Mouse (Mus musculus) WW6 (cell line): ENCODE measurements around the gene Hist1h1b.
"Not testable (repeated sequence)": the region's sequence is repeated elsewhere in the genome, so short reads cannot be mapped to it uniquely, and the experiment has no call there.

Experiments
- DNase-seq: peaks from one replicate; pipeline ENCODE4 v3.0.0-alpha.2; 2013; ENCODE audit warnings: low read depth, low spot score

Hist1h1b gene

GRCm38 (mm10) chr13:21782361-21783254 is 2.2 kb upstream of the Hist1h1b start:
- not testable (repeated sequence) for DNase-seq

GRCm38 (mm10) chr13:21781639-21782038 is 1.2 kb upstream of the Hist1h1b start:
- DNase-seq: no peak

- no peak for DNase-seq
Observed at GRCm38 (mm10) chr13:21781021-21781555, 663 bp upstream of the Hist1h1b start.

GRCm38 (mm10) chr13:21778814-21779766 is 1.3 kb downstream of the Hist1h1b start:
- no peak for DNase-seq

GRCm38 (mm10) chr13:21755707-21756106 is 24.7 kb downstream of the Hist1h1b start:
- no peak for DNase-seq

- DNase-seq: not testable (repeated sequence)
Observed at GRCm38 (mm10) chr13:21754294-21755001, 26.0 kb downstream of the Hist1h1b start.

- not testable (repeated sequence) for DNase-seq
Observed at GRCm38 (mm10) chr13:21753524-21754285, 26.7 kb downstream of the Hist1h1b start, which contains the start of the genes Hist1h2ak and Hist1h2bn. Hist1h2ak (minus strand) TSS chr13:21753827. Hist1h2bn (plus strand) TSS chr13:21754123.

GRCm38 (mm10) chr13:21753051-21753523 is 27.3 kb downstream of the Hist1h1b start:
- DNase-seq: no peak

- no peak for DNase-seq
Observed at GRCm38 (mm10) chr13:21752356-21752755, 28.1 kb downstream of the Hist1h1b start.

GRCm38 (mm10) chr13:21751827-21752226 is 28.6 kb downstream of the Hist1h1b start:
- DNase-seq: no peak

GRCm38 (mm10) chr13:21751417-21751816 is 29.0 kb downstream of the Hist1h1b start:
- no peak for DNase-seq

GRCm38 (mm10) chr13:21750159-21751017 is 30.0 kb downstream of the Hist1h1b start, which contains the start of gene Hist1h4k:
Hist1h4k (minus strand) TSS chr13:21750505.
- DNase-seq: not testable (repeated sequence)

GRCm38 (mm10) chr13:21749387-21750158 is 30.9 kb downstream of the Hist1h1b start:
- DNase-seq: no peak

- DNase-seq: no peak
Observed at GRCm38 (mm10) chr13:21745006-21745405, 35.4 kb downstream of the Hist1h1b start.

GRCm38 (mm10) chr13:21734906-21735767 is 45.3 kb downstream of the Hist1h1b start, which contains the start of gene Hist1h4j:
Hist1h4j (plus strand) TSS chr13:21735064.
- not testable (repeated sequence) for DNase-seq

GRCm38 (mm10) chr13:21734010-21734905 is 46.2 kb downstream of the Hist1h1b start:
- no peak for DNase-seq
